Mouse (Mus musculus) embryonic fibroblast, embryonic 13.5 days (primary cell): ENCODE results near the gene Ank3. TPM values are rescaled to one million over a fixed set of nuclear protein-coding genes. Genes with fewer than 3 reads are reported as not detected.

Source experiments
- H3K27ac ChIP-seq: 2 replicates; pipeline ENCODE4 v1.5.1; 2012; ENCODE audit warnings: low read length, control low read depth, inconsistent platforms; ENCODE audit not compliant: insufficient read depth
- H3K4me1 ChIP-seq: 2 replicates; pipeline ENCODE4 v1.6.1; 2011; ENCODE audit warnings: low read length; ENCODE audit not compliant: control insufficient read depth, insufficient read depth
- H3K4me3 ChIP-seq: 2 replicates; pipeline ENCODE4 v1.5.1; 2011; ENCODE audit warnings: mild to moderate bottlenecking, control low read depth, low read length; ENCODE audit not compliant: insufficient read depth
- CTCF ChIP-seq: IDR thresholded peaks from 2 replicates; pipeline ENCODE4 v1.5.1; 2011; ENCODE audit warnings: mild to moderate bottlenecking, control low read depth, low read length, moderate library complexity, borderline replicate concordance; ENCODE audit not compliant: insufficient read depth
- POLR2A ChIP-seq: IDR thresholded peaks from 2 replicates; pipeline ENCODE4 v1.6.1; 2011; ENCODE audit warnings: low read depth, mild to moderate bottlenecking, control low read depth, low read length, moderate library complexity
- polyA plus RNA-seq: library from polyadenylated mRNA; stranded (reverse); fragments of >200 nt; gene quantifications from 2 replicates; pipeline ENCODE4 v1.2.4, GENCODE M21; 2011; ENCODE audit warnings: low read depth; ENCODE audit not compliant: missing spikeins, insufficient read length

Ank3 gene
- polyA plus RNA-seq, 1 experiment, result 21.6 TPM

DNA sequence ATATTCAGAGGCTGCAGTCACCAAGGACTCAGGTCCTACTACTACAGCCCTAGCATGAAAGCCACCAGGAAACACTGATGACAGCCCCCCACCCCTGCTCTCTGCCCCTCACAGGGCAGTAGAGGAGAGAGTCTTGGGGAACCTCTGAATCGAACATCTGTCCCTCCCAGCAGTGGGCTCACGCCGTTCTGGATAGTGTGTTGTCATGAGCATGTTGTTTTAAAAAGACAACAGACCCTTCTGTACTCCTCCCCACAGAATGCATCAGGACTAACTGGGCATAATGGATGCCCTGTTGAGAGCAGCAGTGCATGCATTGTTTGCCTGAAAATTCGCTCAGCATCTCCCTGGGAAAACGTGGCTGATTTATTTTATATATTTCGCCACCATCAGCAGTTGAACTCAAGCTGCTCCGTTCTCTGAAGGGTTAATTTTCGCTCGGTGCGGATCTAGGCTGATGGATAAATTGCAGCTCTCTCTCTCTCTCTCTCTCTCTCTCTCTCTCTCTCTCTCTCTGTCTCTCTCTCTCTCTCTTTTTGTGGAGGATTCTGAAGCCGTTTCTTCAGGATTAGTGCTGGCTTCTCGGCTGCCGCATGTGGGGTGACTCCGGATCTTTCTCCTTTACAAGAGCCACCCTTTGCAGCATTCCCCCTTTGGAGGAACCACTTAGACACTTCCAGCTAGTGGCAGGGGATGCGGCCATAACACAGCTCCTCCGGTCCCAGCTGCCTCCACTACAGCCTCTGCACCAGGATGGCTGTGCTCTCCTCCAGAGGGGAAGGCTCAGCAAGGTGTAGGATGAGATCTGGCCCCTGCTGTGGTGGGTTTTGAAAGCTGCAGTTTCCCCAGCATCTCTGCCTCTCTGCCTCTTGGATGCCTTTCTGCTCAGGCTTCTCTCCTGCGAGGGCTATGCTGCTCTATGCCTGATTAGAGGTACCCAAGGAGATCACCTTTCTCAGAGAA is 307.5 kb downstream of the Ank3 start:
- no peak for TF ChIP-seq POLR2A
- no peak for TF ChIP-seq CTCF
- Histone ChIP-seq H3K4me1 (no peaks in the 10 kb centered on the region), H3K27ac (no peak overlapping the region), H3K4me3 (no peak overlapping the region)

DNA sequence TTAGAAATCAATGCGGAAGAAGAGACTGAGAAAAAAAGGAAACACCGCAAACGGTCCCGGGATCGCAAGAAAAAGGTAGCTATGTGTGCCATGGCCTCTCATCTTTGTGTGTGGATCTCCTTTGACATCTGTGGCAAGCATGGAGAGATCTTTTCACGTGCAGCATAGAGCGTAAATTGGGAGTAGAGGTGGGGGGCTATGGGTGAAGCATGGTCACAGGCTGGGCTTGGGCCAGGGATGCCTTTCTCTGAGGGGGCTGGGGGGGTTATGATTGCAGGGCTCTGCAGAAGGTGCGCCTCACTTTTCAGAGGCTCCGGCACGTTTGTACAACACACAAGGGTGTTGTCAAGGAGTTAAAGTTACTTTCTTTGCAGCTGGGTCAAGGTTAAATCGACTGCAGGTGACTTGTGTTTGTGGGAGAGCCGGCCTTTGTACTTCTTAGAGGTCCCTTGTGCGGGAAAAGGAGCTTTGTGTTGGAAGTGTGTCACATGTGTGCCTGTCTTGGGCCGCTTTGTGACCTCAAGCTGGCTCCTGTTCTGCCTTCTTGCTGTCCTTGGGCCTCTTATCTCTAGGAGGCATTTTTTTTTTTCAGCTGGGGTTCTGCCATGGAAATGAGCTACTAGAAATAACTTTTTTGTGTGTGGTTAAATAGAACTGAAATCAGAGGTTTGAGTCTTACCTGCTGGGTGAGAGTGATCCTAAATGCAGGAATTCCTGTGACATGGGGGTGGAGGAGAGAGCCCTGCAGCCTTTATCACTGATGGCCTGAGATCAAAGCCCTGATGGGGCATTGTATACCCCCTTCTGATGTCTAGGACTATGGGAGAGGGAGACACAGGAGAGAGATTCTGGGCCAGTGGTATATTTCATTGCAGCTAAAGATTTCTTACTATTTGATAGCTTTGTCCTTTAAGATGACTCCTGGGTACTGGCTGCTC is 308.5 kb downstream of the Ank3 start:
- Histone ChIP-seq H3K4me3 (no peak overlapping the region), H3K27ac (no peak overlapping the region)
- TF ChIP-seq CTCF (no peak), POLR2A (no peak)

DNA sequence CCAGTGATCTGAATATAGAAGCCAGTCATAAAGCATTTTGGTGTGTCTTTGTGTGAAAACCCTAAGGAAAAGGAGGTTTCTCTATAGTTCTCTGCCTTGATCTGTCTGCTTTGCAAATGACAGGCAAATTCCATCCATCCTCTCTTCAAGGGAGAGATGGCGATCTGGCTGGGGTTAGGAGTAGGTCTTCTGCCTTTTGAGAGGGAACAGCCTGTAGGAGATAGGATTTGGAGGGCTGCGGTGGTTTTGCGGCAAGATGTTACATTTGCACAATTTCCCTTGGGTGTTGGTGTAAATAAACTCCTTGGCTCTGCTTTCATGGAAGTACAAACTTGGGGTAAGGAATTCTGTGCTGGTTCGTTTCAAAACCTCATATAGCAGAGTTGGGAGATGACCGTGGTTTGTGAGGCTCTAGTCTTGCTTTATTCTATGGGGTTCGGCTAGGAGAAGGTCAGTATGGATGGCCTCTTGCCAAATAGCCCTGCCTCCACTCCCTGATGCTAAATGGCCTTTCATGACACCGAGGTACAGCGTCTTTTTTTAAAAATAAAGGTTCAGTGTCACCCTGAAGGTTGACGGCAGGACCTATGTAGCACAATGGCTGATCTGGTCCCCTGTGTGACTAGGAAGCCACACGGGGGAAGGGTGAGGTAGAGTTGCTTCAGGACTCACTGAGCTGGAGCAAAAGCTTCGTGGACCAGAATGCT is 309.4 kb downstream of the Ank3 start:
- Histone ChIP-seq H3K4me1 (no peaks in the 10 kb centered on the region), H3K27ac (no peak overlapping the region), H3K4me3 (no peak overlapping the region)
- no peak for TF ChIP-seq POLR2A
- no peak for TF ChIP-seq CTCF

More for the DNA sequence above, 308.5 kb downstream of the Ank3 start:
- H3K4me1 ChIP-seq, result no peaks in the 10 kb centered on the region

DNA sequence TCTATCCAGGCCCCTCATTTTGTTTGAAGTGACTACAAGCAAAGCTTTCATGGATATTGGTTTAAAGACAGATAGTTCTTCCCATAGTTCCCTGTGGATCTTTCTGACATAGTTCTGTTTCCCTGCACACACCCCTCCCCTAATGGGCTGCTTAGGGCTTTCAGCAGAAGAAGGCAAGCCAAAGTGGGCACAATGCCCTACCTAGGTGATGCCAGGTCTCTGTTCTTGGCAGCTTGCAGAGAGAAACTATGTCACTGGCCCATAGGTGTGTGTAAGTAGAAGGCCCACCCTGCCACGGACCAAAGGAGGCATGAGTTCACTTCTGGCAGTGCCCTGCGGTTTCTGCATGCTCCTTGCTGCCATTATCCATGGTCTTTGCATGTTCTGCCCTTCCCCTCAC is 311.1 kb downstream of the Ank3 start:
- TF ChIP-seq POLR2A, result no peak
- TF ChIP-seq CTCF, result no peak
- Histone ChIP-seq H3K27ac (no peak overlapping the region), H3K4me1 (no peaks in the 10 kb centered on the region), H3K4me3 (no peak overlapping the region)

DNA sequence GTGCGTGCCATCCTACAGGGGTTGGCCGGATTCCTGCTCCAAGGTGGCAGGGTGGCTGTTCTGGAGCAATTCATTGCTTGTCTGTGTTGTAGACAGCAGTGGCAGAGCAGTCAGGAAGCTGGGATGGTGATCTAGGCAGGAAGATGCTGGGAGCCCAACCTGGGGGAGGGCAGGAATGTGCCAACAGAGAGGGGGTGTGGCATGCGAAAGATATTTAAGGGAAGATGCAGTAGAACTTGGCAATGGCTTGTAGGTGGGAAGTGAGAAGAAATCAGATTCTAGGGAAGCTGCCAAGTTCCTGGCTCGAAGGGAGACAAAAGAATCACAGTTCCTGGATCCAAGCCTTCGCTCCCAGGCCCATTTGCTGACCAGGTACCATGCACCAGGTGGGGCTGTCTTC is 312.2 kb downstream of the Ank3 start:
- Histone ChIP-seq H3K4me1 (no peaks in the 10 kb centered on the region), H3K27ac (no peak overlapping the region), H3K4me3 (no peak overlapping the region)
- TF ChIP-seq POLR2A, result no peak
- no peak for TF ChIP-seq CTCF

DNA sequence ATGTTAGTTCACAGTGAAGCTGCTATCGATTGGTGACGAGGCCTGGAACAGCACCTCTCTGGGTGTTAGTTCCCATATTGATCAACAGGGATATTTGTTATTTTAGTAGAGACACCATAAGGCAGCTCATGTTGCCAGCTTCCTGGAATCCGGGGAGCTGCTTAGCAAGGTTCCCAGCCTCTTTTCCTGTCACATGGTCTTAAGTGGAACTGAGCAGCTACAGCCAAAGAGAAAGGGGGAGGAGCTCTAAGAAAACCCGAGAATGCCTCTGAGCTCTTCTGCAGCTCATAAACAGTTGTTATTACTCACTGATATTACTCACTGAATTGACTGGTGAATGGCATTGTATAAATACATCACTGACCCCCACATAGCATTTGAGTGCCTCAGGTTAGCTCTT is 318.3 kb downstream of the Ank3 start:
- H3K4me3 ChIP-seq, result no peak overlapping the region
- TF ChIP-seq POLR2A, result no peak
- TF ChIP-seq CTCF, result no peak
- 0 out of 2 replicates have a peak, but pooled peaks cover 6% of the 10 kb centered on the region for H3K4me1 ChIP-seq
- H3K27ac ChIP-seq, result no peak overlapping the region

DNA sequence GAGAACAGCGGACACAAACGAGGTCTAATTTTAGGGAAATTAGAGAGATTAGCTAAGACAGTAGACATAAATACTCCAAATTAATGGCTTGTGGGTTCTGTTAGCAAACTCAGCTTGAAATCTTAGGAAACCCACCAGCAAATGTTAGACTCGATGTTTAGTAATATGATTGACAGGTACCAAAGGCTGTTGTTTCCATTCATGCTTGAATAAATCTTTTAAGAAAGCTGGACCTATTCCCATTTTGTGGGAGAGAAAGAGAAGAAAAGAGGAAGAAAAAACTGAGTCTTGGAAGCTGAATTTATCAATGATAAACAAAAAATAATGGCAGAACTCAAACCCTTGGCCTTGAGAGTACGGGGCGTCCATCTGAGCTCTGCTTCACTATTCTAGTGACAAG is 320.8 kb downstream of the Ank3 start:
- Histone ChIP-seq H3K27ac (no peak overlapping the region), H3K4me1 (0 out of 2 replicates have a peak, but pooled peaks cover 6% of the 10 kb centered on the region), H3K4me3 (no peak overlapping the region)
- TF ChIP-seq POLR2A (no peak), CTCF (no peak)

DNA sequence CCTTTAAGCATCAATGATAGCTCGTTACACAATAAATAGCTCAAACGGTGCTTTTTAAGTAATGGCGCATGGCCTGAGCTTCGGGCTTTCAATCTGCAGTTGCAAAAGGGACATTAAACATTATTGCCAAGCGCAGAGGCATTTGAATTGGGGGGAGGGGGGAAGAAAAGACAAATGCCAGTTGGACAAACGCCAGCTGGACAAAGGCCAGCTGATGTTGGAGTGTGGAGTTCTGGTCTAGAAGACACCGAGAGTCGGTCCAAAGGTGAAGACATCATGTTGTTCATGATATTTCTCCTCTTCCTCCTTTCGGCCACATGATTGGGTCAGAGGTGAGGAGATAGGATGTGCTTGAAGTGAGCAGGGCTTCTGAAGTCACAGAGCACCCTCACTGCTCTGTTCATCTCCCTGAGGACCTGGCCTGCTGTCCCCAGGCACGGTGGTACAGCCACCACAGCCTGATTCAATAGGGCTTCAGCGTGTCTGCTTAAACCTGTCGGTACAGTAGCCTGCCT is 321.4 kb downstream of the Ank3 start:
- no peak overlapping the region for H3K4me3 ChIP-seq
- no peak overlapping the region for H3K27ac ChIP-seq
- TF ChIP-seq POLR2A (no peak), CTCF (no peak)
- 0 out of 2 replicates have a peak, but pooled peaks cover 6% of the 10 kb centered on the region for H3K4me1 ChIP-seq

DNA sequence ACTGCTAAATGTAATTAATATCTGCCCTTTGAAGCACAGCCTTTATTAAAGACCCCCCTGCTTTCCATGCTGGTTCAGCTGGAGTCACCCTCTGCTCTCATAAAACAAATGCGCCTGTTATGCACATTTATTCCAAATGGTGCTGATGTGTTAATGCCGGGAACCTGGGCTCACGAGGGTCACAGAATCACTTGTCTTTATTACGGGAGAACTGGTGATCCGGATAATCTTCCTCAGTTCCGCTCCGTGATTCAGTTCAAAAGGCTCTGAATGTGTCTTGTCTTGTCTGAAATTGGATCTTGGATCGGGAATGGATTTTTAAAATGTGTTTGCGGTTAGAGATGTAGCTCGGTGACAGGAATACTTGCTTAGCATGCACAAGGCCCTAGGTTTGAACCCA is 321.9 kb downstream of the Ank3 start:
- no peak for TF ChIP-seq POLR2A
- no peak for TF ChIP-seq CTCF
- no peak overlapping the region for H3K27ac ChIP-seq
- H3K4me1 ChIP-seq, result 0 out of 2 replicates have a peak, but pooled peaks cover 6% of the 10 kb centered on the region

More for the DNA sequence above, 321.9 kb downstream of the Ank3 start:
- no peak overlapping the region for H3K4me3 ChIP-seq
